Mouse (Mus musculus) kidney, postnatal 0 days (tissue): Measurements from ENCODE around the gene Selenom. TPM values are rescaled to one million over a fixed set of nuclear protein-coding genes. Genes with fewer than 3 reads are reported as not detected.

Experiments used
- ATAC-seq: fragments of 200-750 bp; cut with Nextera tagmentation; replicated peaks from 2 replicates; pipeline ENCODE4 v1.8.0; 2017; ENCODE audit warnings: low read depth, moderate number of reproducible peaks, moderate TSS enrichment, moderate library complexity; ENCODE audit not compliant: low FRiP score
- DNase-seq: peaks from one replicate; pipeline ENCODE4 v3.0.0-alpha.2; 2016; ENCODE audit warnings: low spot score
- H3K27ac ChIP-seq: fragments of 300-500 bp; sonication (generic); 2 replicates; pipeline ENCODE4 v1.5.1; 2014; ENCODE audit warnings: mild to moderate bottlenecking
- H3K27me3 ChIP-seq: fragments of 300-500 bp; sonication (generic); 2 replicates; pipeline ENCODE4 v1.6.1; 2014; ENCODE audit warnings: low read length, mixed read lengths; ENCODE audit not compliant: insufficient read depth
- H3K36me3 ChIP-seq: fragments of 300-500 bp; sonication (generic); 2 replicates; pipeline ENCODE4 v1.6.1; 2014; ENCODE audit warnings: low read length, mixed read lengths; ENCODE audit not compliant: insufficient read depth
- H3K4me1 ChIP-seq: fragments of 300-500 bp; sonication (generic); replicated peaks from 2 replicates; pipeline ENCODE4 v1.6.1; 2014; ENCODE audit warnings: antibody characterized with exemption, low read length, mixed read lengths; ENCODE audit not compliant: insufficient read depth
- H3K4me2 ChIP-seq: fragments of 300-500 bp; sonication (generic); 2 replicates; pipeline ENCODE4 v1.6.1; 2014; ENCODE audit warnings: mild to moderate bottlenecking, low read length, moderate library complexity, mixed read lengths
- H3K4me3 ChIP-seq: fragments of 300-500 bp; sonication (generic); replicated peaks from 2 replicates; pipeline ENCODE4 v1.5.1; 2014; ENCODE audit warnings: low read depth, low read length
- H3K9ac ChIP-seq: fragments of 300-500 bp; sonication (generic); 2 replicates; pipeline ENCODE4 v1.6.1; 2014; ENCODE audit warnings: low read depth, low read length
- H3K9me3 ChIP-seq: fragments of 300-500 bp; sonication (generic); replicated peaks from 2 replicates; pipeline ENCODE4 v1.6.1; 2016; ENCODE audit warnings: low read length, inconsistent platforms, mixed read lengths
- CTCF ChIP-seq: IDR thresholded peaks from 2 replicates; pipeline ENCODE4 v1.5.1; 2016; ENCODE audit warnings: antibody characterized with exemption, low read depth, mild to moderate bottlenecking, moderate library complexity
- WGBS: fragments of 180-500 bp; shearing (Covaris S2); extraction: QIAGEN DNeasy Blood & Tissue Kit; methylation state at CpG from one replicate; pipeline ENCODE4 v1.1.7; 2014; 5-methylcytosine and 5-hydroxymethylcytosine counted together
- polyA plus RNA-seq: library from polyadenylated mRNA; unstranded; fragments of >200 nt; fragmentation: Nextera tagmentation; extraction: Ambion mirVana; gene quantifications from 2 replicates; pipeline ENCODE4 v1.2.1, GENCODE M21; 2015

The Selenom gene
- polyA plus RNA-seq, 1 experiment from 2014 or later = 124 TPM

GRCm38 (mm10) chr11:3497296-3497695, 17.2 kb upstream of the Selenom start:
- H3K4me3 ChIP-seq = no peak overlapping the region
- no peak for ATAC-seq
- no peaks in the 10 kb centered on the region for H3K4me1 ChIP-seq
- H3K27ac ChIP-seq = peak overlapping the region; percentile 60; the same call in 1 of the 2 replicates
- no peaks in the 10 kb centered on the region for H3K27me3 ChIP-seq
- no peaks in the 10 kb centered on the region for H3K9me3 ChIP-seq
- no peak for TF ChIP-seq CTCF
- no peak overlapping the region for H3K9ac ChIP-seq
- H3K4me2 ChIP-seq = no peak overlapping the region
- H3K36me3 ChIP-seq = no peaks in the 10 kb centered on the region
- DNase-seq = no peak
- WGBS = 76% methylated on average over 1 of the region's 1 CpGs

- no peak for TF ChIP-seq CTCF
- Histone ChIP-seq H3K4me3 (no peak overlapping the region), H3K4me1 (no peaks in the 10 kb centered on the region), H3K27me3 (no peaks in the 10 kb centered on the region), H3K36me3 (no peaks in the 10 kb centered on the region), H3K9ac (no peak overlapping the region), H3K9me3 (no peaks in the 10 kb centered on the region), H3K27ac (no peak overlapping the region), H3K4me2 (no peak overlapping the region)
- no peak for ATAC-seq
- no peak for DNase-seq
- WGBS = 82% methylated on average over 17 of the region's 17 CpGs
Observed at GRCm38 (mm10) chr11:3502057-3502456, 12.4 kb upstream of the Selenom start.

GRCm38 (mm10) chr11:3502459-3503072, 11.9 kb upstream of the Selenom start:
- Histone ChIP-seq H3K27me3 (no peaks in the 10 kb centered on the region), H3K27ac (no peak overlapping the region), H3K4me2 (no peak overlapping the region), H3K36me3 (no peaks in the 10 kb centered on the region), H3K9ac (no peak overlapping the region), H3K4me1 (no peaks in the 10 kb centered on the region), H3K4me3 (no peak overlapping the region), H3K9me3 (no peaks in the 10 kb centered on the region)
- DNase-seq (no peak), ATAC-seq (no peak)
- TF ChIP-seq CTCF = no peak
- WGBS = 75% methylated on average over 18 of the region's 18 CpGs

GRCm38 (mm10) chr11:3503755-3504693, 10.5 kb upstream of the Selenom start:
- Histone ChIP-seq H3K4me1 (no peaks in the 10 kb centered on the region), H3K27me3 (no peaks in the 10 kb centered on the region), H3K36me3 (no peaks in the 10 kb centered on the region), H3K4me3 (no peak overlapping the region; the same call in 1 of the 2 replicates), H3K9ac (no peak overlapping the region), H3K27ac (no peak overlapping the region), H3K4me2 (peak overlapping the region; percentile 37; the same call in 1 of the 2 replicates), H3K9me3 (no peaks in the 10 kb centered on the region)
- 0 out of 2 replicates have a peak, but pooled peaks have one; percentile 27 for ATAC-seq
- no peak for TF ChIP-seq CTCF
- 65% methylated on average over 11 of the region's 11 CpGs for WGBS
- no peak for DNase-seq

GRCm38 (mm10) chr11:3508226-3508625, 6.3 kb upstream of the Selenom start:
- no peak overlapping the region for H3K27ac ChIP-seq
- H3K36me3 ChIP-seq = no peaks in the 10 kb centered on the region
- DNase-seq = no peak
- H3K4me3 ChIP-seq = no peak overlapping the region
- WGBS = 48% methylated on average over 7 of the region's 7 CpGs
- no peak overlapping the region for H3K9ac ChIP-seq
- no peak for ATAC-seq
- H3K27me3 ChIP-seq = no peaks in the 10 kb centered on the region
- no peak for TF ChIP-seq CTCF
- H3K4me1 ChIP-seq = no peaks in the 10 kb centered on the region
- H3K9me3 ChIP-seq = no peaks in the 10 kb centered on the region
- no peak overlapping the region for H3K4me2 ChIP-seq

GRCm38 (mm10) chr11:3509181-3510085, 5.1 kb upstream of the Selenom start:
- Histone ChIP-seq H3K9me3 (no peaks in the 10 kb centered on the region), H3K4me2 (no peak overlapping the region), H3K36me3 (no peaks in the 10 kb centered on the region), H3K27ac (0 out of 2 replicates have a peak overlapping the region, but pooled peaks have one; percentile 9), H3K4me1 (no peaks in the 10 kb centered on the region), H3K4me3 (no peak overlapping the region), H3K27me3 (no peaks in the 10 kb centered on the region), H3K9ac (no peak overlapping the region)
- no peak for TF ChIP-seq CTCF
- no peak for DNase-seq
- WGBS = 58% methylated on average over 8 of the region's 8 CpGs
- no peak for ATAC-seq
